Mouse (Mus musculus): ENCODE data around the gene Proca1. TPM values are rescaled to one million over a fixed set of nuclear protein-coding genes. Genes with fewer than 3 reads are reported as not detected.

The Proca1 gene
- polyA plus RNA-seq, 1 experiment, result 0.14 TPM

DNA sequence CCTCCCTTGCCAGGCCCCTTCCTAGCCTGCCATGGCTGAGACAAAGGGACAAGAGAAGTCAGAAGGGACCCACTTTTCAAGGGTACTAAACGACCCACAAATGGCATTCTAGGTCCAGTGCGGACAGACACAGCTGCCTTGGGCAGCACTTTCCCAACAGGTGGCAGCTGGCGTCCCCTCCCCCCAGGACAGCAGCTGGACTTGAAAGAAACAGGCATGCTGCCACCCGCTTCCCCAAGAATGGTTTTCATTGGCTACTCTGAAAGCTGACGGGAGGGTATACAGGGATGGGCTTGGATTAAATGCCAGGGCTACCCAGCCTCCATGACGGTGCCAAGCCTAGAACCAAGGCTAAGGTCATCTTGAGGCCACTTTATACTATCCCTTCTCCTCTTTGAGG, 30.7 kb upstream of the Proca1 start:
- Histone ChIP-seq H3K79me2 (ENCODE audit: control insufficient read depth, insufficient read depth) (peaks cover 64% of the 10 kb centered on the region), H3ac (ENCODE audit: control insufficient read depth, insufficient read length) (peak overlapping the region; percentile 96), H3K36me3 (ENCODE audit: control insufficient read depth, insufficient read depth) (peaks cover 39% of the 10 kb centered on the region), H3K4me3 (peak overlapping the region; percentile 100), H3K27me3 (ENCODE audit: control insufficient read depth, insufficient read depth, insufficient read length) (no peaks in the 10 kb centered on the region), H3K4me2 (ENCODE audit: low read depth) (peak overlapping the region; percentile 95)
- TF ChIP-seq MYOD1 (IDR thresholded peaks at IDR 0.05; ENCODE audit: control insufficient read depth in 1 of 3, insufficient read length in 2 of 3, low read depth in 2 of 3), result peak; percentile 99 to 100 (median 100)
- no peak for TF ChIP-seq CEBPB (IDR thresholded peaks at IDR 0.05; ENCODE audit: insufficient read depth, poor library complexity, severe bottlenecking)
- TF ChIP-seq REST (IDR thresholded peaks at IDR 0.05; ENCODE audit: insufficient read depth, insufficient read length), result no peak
- no peak for TF ChIP-seq E2F4 (IDR thresholded peaks at IDR 0.05; ENCODE audit: insufficient read depth)
- no peak for TF ChIP-seq USF1 (IDR thresholded peaks at IDR 0.05; ENCODE audit: low read depth)
- peak; percentile 67 for TF ChIP-seq POLR2AphosphoS2 (IDR thresholded peaks at IDR 0.05; ENCODE audit: insufficient read length, low read depth)
- TF ChIP-seq MYOG (IDR thresholded peaks at IDR 0.05; ENCODE audit: control insufficient read depth in 1 of 3, insufficient read depth in 1 of 3, insufficient read length in 2 of 3, low read depth in 2 of 3), result peak; percentile 99 to 100 (median 100)
- peak; percentile 100 for TF ChIP-seq TCF3 (IDR thresholded peaks at IDR 0.05; ENCODE audit: insufficient read length, low read depth)
- TF ChIP-seq MAX (IDR thresholded peaks at IDR 0.05; ENCODE audit: low read depth), result no peak
- TF ChIP-seq TCF12 (IDR thresholded peaks at IDR 0.05; ENCODE audit: insufficient read depth, poor library complexity, severe bottlenecking), result peak; percentile 100
- no peak for TF ChIP-seq SRF (IDR thresholded peaks at IDR 0.05; ENCODE audit: control insufficient read depth, insufficient read length, low read depth)
- TF ChIP-seq POLR2A (IDR thresholded peaks at IDR 0.05; ENCODE audit: insufficient read length, low read depth), result peak; percentile 41

GRCm38 (mm10) chr11:78163045-78163444, 30.1 kb upstream of the Proca1 start:
- TF ChIP-seq MAX (IDR thresholded peaks at IDR 0.05; ENCODE audit: low read depth) (no peak), MYOD1 (IDR thresholded peaks at IDR 0.05; ENCODE audit: control insufficient read depth in 1 of 3, insufficient read length in 2 of 3, low read depth in 2 of 3) (peak; percentile 85 to 92 (median 90)), POLR2AphosphoS2 (IDR thresholded peaks at IDR 0.05; ENCODE audit: insufficient read length, low read depth) (peak; percentile 54), REST (IDR thresholded peaks at IDR 0.05; ENCODE audit: insufficient read depth, insufficient read length) (no peak), TCF3 (IDR thresholded peaks at IDR 0.05; ENCODE audit: insufficient read length, low read depth) (peak; percentile 36), POLR2A (IDR thresholded peaks at IDR 0.05; ENCODE audit: insufficient read length, low read depth) (no peak), MYOG (IDR thresholded peaks at IDR 0.05; ENCODE audit: control insufficient read depth in 1 of 3, insufficient read depth in 1 of 3, insufficient read length in 2 of 3, low read depth in 2 of 3) (peak in 2 of 3 experiments; percentile 69 to 88), TCF12 (IDR thresholded peaks at IDR 0.05; ENCODE audit: insufficient read depth, poor library complexity, severe bottlenecking) (peak; percentile 85), SRF (IDR thresholded peaks at IDR 0.05; ENCODE audit: control insufficient read depth, insufficient read length, low read depth) (peak; percentile 26), CEBPB (IDR thresholded peaks at IDR 0.05; ENCODE audit: insufficient read depth, poor library complexity, severe bottlenecking) (no peak), E2F4 (IDR thresholded peaks at IDR 0.05; ENCODE audit: insufficient read depth) (no peak), USF1 (IDR thresholded peaks at IDR 0.05; ENCODE audit: low read depth) (no peak)
- peaks cover 34% of the 10 kb centered on the region for H3K36me3 ChIP-seq (ENCODE audit: control insufficient read depth, insufficient read depth)

DNA sequence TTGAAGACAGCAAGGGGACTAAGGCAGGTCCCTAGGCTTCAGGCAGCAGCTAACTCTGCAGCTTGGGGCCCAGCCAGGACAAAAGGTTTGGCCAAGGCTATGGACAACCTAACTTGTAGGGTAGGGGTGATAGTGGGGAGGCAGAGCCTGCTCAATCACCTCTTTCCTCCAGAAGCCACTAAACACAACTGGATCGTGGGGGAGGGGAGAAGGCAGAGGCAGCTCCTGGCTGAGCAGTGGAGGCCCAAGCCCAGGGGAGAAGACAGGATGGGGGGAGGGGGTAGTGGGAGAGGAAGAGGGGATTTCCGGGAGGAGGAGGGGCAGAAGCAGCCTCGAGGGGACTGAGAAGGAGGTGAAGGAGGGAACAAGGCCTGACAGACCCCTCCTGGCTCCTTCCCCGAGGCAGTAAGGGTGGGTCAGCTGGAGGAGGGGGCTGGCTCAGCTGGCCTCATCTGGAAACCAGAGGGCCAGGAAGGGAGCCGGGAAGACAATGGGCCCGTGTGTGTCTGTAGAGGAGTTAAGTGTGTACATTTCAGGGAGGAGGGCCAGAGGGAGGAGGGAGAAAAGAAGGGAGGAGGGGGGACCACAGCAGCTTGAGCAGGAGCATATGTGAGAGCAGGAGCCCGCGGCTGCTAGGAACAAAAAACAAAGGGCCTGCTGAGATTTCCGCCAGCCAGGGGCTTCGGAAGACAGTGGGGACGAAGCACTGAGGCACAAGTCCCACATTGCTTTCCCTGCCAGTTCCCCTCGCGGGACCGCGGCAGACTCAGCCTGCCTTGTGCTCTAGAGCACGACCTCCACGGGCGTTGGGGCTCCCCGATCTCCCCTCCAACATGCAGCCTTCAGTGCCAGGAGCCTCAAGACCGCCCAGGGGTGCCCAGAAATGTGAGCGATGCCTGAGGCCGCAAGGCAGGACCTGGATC, 29.2 kb upstream of the Proca1 start:
- Histone ChIP-seq H3K4me3 (peak overlapping the region; percentile 100), H3K79me2 (ENCODE audit: control insufficient read depth, insufficient read depth) (peaks cover 49% of the 10 kb centered on the region), H3ac (ENCODE audit: control insufficient read depth, insufficient read length) (peak overlapping the region; percentile 96), H3K36me3 (ENCODE audit: control insufficient read depth, insufficient read depth) (peaks cover 25% of the 10 kb centered on the region), H3K27me3 (ENCODE audit: control insufficient read depth, insufficient read depth, insufficient read length) (no peaks in the 10 kb centered on the region), H3K4me2 (ENCODE audit: low read depth) (peak overlapping the region; percentile 95)
- TF ChIP-seq MYOD1 (IDR thresholded peaks at IDR 0.05; ENCODE audit: control insufficient read depth in 1 of 3, insufficient read length in 2 of 3, low read depth in 2 of 3), result peak in 1 of 3 experiments; percentile 30
- TF ChIP-seq USF1 (IDR thresholded peaks at IDR 0.05; ENCODE audit: low read depth), result no peak
- TF ChIP-seq POLR2AphosphoS2 (IDR thresholded peaks at IDR 0.05; ENCODE audit: insufficient read length, low read depth), result peak; percentile 52
- no peak for TF ChIP-seq E2F4 (IDR thresholded peaks at IDR 0.05; ENCODE audit: insufficient read depth)
- no peak for TF ChIP-seq REST (IDR thresholded peaks at IDR 0.05; ENCODE audit: insufficient read depth, insufficient read length)
- peak in 1 of 3 experiments; percentile 12 for TF ChIP-seq MYOG (IDR thresholded peaks at IDR 0.05; ENCODE audit: control insufficient read depth in 1 of 3, insufficient read depth in 1 of 3, insufficient read length in 2 of 3, low read depth in 2 of 3)
- TF ChIP-seq CEBPB (IDR thresholded peaks at IDR 0.05; ENCODE audit: insufficient read depth, poor library complexity, severe bottlenecking), result no peak
- no peak for TF ChIP-seq TCF12 (IDR thresholded peaks at IDR 0.05; ENCODE audit: insufficient read depth, poor library complexity, severe bottlenecking)
- TF ChIP-seq MAX (IDR thresholded peaks at IDR 0.05; ENCODE audit: low read depth), result no peak
- TF ChIP-seq TCF3 (IDR thresholded peaks at IDR 0.05; ENCODE audit: insufficient read length, low read depth), result no peak
- TF ChIP-seq POLR2A (IDR thresholded peaks at IDR 0.05; ENCODE audit: insufficient read length, low read depth), result peak; percentile 47

More at GRCm38 (mm10) chr11:78163045-78163444, 30.1 kb upstream of the Proca1 start:
- H3ac ChIP-seq (ENCODE audit: control insufficient read depth, insufficient read length), result peak overlapping the region; percentile 96
- H3K27me3 ChIP-seq (ENCODE audit: control insufficient read depth, insufficient read depth, insufficient read length), result no peaks in the 10 kb centered on the region
- peak overlapping the region; percentile 95 for H3K4me2 ChIP-seq (ENCODE audit: low read depth)
- H3K79me2 ChIP-seq (ENCODE audit: control insufficient read depth, insufficient read depth), result peaks cover 58% of the 10 kb centered on the region
- H3K4me3 ChIP-seq, result peak overlapping the region; percentile 100

DNA sequence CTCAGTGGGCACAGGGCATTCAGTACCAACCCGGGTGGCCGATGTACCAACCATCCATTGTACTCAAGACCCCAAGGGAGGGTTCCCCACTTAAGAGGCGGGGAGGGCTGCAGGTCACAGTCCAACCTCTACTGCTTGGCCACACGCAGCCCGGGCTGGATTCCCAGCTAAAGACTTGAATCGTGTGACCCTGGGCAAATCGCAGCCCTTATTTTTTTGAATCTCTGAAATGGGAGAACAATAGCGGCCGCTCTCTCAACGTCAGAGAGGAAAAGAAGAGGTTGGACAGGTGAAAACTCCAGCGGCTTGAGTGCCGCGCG, 28.6 kb upstream of the Proca1 start:
- peak overlapping the region; percentile 96 for H3ac ChIP-seq (ENCODE audit: control insufficient read depth, insufficient read length)
- H3K27me3 ChIP-seq (ENCODE audit: control insufficient read depth, insufficient read depth, insufficient read length), result no peaks in the 10 kb centered on the region
- H3K36me3 ChIP-seq (ENCODE audit: control insufficient read depth, insufficient read depth), result peaks cover 18% of the 10 kb centered on the region
- peaks cover 48% of the 10 kb centered on the region for H3K79me2 ChIP-seq (ENCODE audit: control insufficient read depth, insufficient read depth)
- peak overlapping the region; percentile 100 for H3K4me3 ChIP-seq
- peak overlapping the region; percentile 95 for H3K4me2 ChIP-seq (ENCODE audit: low read depth)
- TF ChIP-seq REST (IDR thresholded peaks at IDR 0.05; ENCODE audit: insufficient read depth, insufficient read length) (no peak), MAX (IDR thresholded peaks at IDR 0.05; ENCODE audit: low read depth) (no peak)

All from myocyte (in vitro differentiated cells).